14 mouse cellular contexts compared by ENCODE assay signal in the genomic region with DNA sequence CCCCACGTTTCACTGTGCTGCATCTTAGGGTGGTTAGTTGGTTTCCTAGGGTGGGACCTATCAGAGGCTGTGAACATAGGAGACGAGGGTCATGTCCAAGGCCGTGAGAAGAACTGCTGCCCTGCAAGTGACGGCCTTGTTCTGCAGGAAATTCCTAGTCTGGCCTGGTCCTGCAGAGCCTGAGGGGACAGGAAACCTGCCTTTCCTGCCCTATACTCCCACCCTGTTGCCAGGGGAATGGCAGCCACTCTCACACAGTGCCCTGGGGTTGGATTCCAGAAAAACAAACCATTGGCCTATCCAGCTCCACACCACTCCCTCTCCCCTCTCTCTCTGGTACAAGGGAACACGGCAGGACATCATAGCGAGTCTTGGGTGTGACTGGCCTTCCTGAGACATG. TPM values are rescaled to one million over a fixed set of nuclear protein-coding genes. Genes with fewer than 3 reads are reported as not detected.
DNase-seq lines count a peak whose midpoint lies in the region; ATAC-seq and TF ChIP-seq lines count a peak whose summit lies in the region.
"Had no signal": no experiment of that assay in that cellular context is flagged by ENCODE, and none has a peak within 500 bp of the region (broad histone marks: within the 10 kb centered on the region; RNA-seq: fewer than 3 reads in every experiment).

No protein-coding gene starts in this region.

- H3K4me2 ChIP-seq in kidney, embryonic 14.5 days (replicated peaks; ENCODE audit: low read depth, low read length): no peak overlapping the region
- no peak overlapping the region for H3K4me2 ChIP-seq in heart, postnatal 0 days (ENCODE audit: low read depth, low read length)
- H3K4me2 ChIP-seq in liver, postnatal 0 days (ENCODE audit: low read depth, low read length): no peak overlapping the region
- no peak overlapping the region for H3K4me2 ChIP-seq in forebrain, embryonic 14.5 days (ENCODE audit: low read length)
- H3K4me2 ChIP-seq: embryonic facial prominence, embryonic 15.5 days had no signal

- no peaks in the 10 kb centered on the region for H3K27me3 ChIP-seq in kidney, embryonic 14.5 days (ENCODE audit: control insufficient read depth, insufficient read depth, low read length)
- H3K27me3 ChIP-seq in heart, adult 2 months (ENCODE audit: control insufficient read depth, insufficient read depth, low read length): no peaks in the 10 kb centered on the region
- H3K27me3 ChIP-seq in heart, postnatal 0 days (ENCODE audit: control insufficient read depth, insufficient read depth, low read length): no peaks in the 10 kb centered on the region
- H3K27me3 ChIP-seq in liver, postnatal 0 days (ENCODE audit: insufficient read depth, low read length): no peaks in the 10 kb centered on the region
- H3K27me3 ChIP-seq in forebrain, embryonic 14.5 days (replicated peaks; ENCODE audit: control insufficient read depth, insufficient read depth, low read length): no peaks in the 10 kb centered on the region
- H3K27me3 ChIP-seq: embryonic facial prominence, embryonic 15.5 days had no signal

- H3K4me3 ChIP-seq in kidney, embryonic 14.5 days (ENCODE audit: low read length): no peak overlapping the region
- no peak overlapping the region for H3K4me3 ChIP-seq in heart, adult 2 months
- H3K4me3 ChIP-seq in heart, postnatal 0 days (ENCODE audit: low read depth, low read length): no peak overlapping the region
- H3K4me3 ChIP-seq in liver, postnatal 0 days (ENCODE audit: low read depth, low read length): no peak overlapping the region
- no peak overlapping the region for H3K4me3 ChIP-seq in forebrain, embryonic 14.5 days (ENCODE audit: low read depth, low read length)
- H3K4me3 ChIP-seq: embryonic facial prominence, embryonic 15.5 days had no signal

- 0 out of 2 replicates have a peak, but pooled peaks have one; percentile 32 for ATAC-seq in kidney, embryonic 14.5 days (ENCODE audit: low FRiP score, low TSS enrichment)
- ATAC-seq in heart, postnatal 0 days (ENCODE audit: insufficient read depth, low read depth): peak; percentile 85
- ATAC-seq in liver, postnatal 0 days: no peak
- ATAC-seq in forebrain, embryonic 14.5 days: no peak
- ATAC-seq in monocyte, adult 5-6 weeks (replicated peaks; ENCODE audit: insufficient number of reproducible peaks, low FRiP score, low TSS enrichment, poor library complexity, severe bottlenecking): no peak
- ATAC-seq: CD4-positive, CD25-positive, alpha-beta regulatory T cell, adult 4 months; forebrain, postnatal 0 days; hindbrain, postnatal 0 days had no signal

- WGBS in kidney, embryonic 14.5 days: 59% methylated on average over 6 of the region's 6 CpGs
- WGBS in heart, adult 2 months: 56% methylated on average over 6 of the region's 6 CpGs
- 67% methylated on average over 6 of the region's 6 CpGs for WGBS in heart, postnatal 0 days
- WGBS in liver, postnatal 0 days (ENCODE audit: insufficient replicate concordance): 56% methylated on average over 6 of the region's 6 CpGs
- 88% methylated on average over 6 of the region's 6 CpGs for WGBS in forebrain, embryonic 14.5 days

- H3K9ac ChIP-seq in kidney, embryonic 14.5 days (ENCODE audit: low read depth, low read length): no peak overlapping the region
- no peak overlapping the region for H3K9ac ChIP-seq in heart, adult 2 months (ENCODE audit: low read depth, low read length)
- no peak overlapping the region for H3K9ac ChIP-seq in heart, postnatal 0 days (replicated peaks; ENCODE audit: low read depth, low read length)
- H3K9ac ChIP-seq in liver, postnatal 0 days (replicated peaks): no peak overlapping the region
- H3K9ac ChIP-seq in forebrain, embryonic 14.5 days (ENCODE audit: low read length): no peak overlapping the region
- H3K9ac ChIP-seq: embryonic facial prominence, embryonic 15.5 days; forebrain, postnatal 0 days had no signal

- peak; percentile 88 for TF ChIP-seq EP300 in heart, adult 2 months (IDR thresholded peaks at IDR 0.05; ENCODE audit: insufficient read depth, low read depth, low read length)
- TF ChIP-seq EP300 in heart, postnatal 0 days (IDR thresholded peaks at IDR 0.05; ENCODE audit: low read depth): no peak
- no peak for TF ChIP-seq EP300 in liver, postnatal 0 days (IDR thresholded peaks at IDR 0.05; ENCODE audit: low read depth)

- H3K4me1 ChIP-seq in kidney, embryonic 14.5 days (ENCODE audit: control insufficient read depth, insufficient read depth, low read length): peaks cover 6% of the 10 kb centered on the region; the same call in 1 of the 2 replicates
- H3K4me1 ChIP-seq in heart, adult 2 months (ENCODE audit: control insufficient read depth, insufficient read depth, low read length): peaks cover 3% of the 10 kb centered on the region
- no peaks in the 10 kb centered on the region for H3K4me1 ChIP-seq in heart, postnatal 0 days (ENCODE audit: control insufficient read depth, insufficient read depth)
- peaks cover 13% of the 10 kb centered on the region for H3K4me1 ChIP-seq in liver, postnatal 0 days (ENCODE audit: insufficient read depth)
- H3K4me1 ChIP-seq in forebrain, embryonic 14.5 days (ENCODE audit: control insufficient read depth, insufficient read depth, low read length): no peaks in the 10 kb centered on the region

- TF ChIP-seq POLR2A in heart, adult 2 months (IDR thresholded peaks at IDR 0.05; ENCODE audit: insufficient read depth, low read depth, low read length): 0 out of 2 replicates have a peak, but pooled peaks have one; percentile 14

- intact Hi-C loops in heart, adult 2 months (cut with DNase I): no loop called here

- H3K79me2 ChIP-seq in heart, adult 2 months (replicated peaks; ENCODE audit: control insufficient read depth, insufficient read depth, low read length): no peaks in the 10 kb centered on the region

- H3K36me3 ChIP-seq in kidney, embryonic 14.5 days (ENCODE audit: control insufficient read depth, insufficient read depth, low read length): no peaks in the 10 kb centered on the region
- H3K36me3 ChIP-seq in heart, adult 2 months (ENCODE audit: control insufficient read depth, insufficient read depth, low read length): no peaks in the 10 kb centered on the region
- H3K36me3 ChIP-seq in heart, postnatal 0 days (replicated peaks; ENCODE audit: control insufficient read depth, insufficient read depth, low read length): no peaks in the 10 kb centered on the region
- H3K36me3 ChIP-seq in liver, postnatal 0 days (replicated peaks; ENCODE audit: insufficient read depth, low read length): no peaks in the 10 kb centered on the region
- H3K36me3 ChIP-seq in forebrain, embryonic 14.5 days (ENCODE audit: control insufficient read depth, insufficient read depth, low read length): no peaks in the 10 kb centered on the region
- H3K36me3 ChIP-seq: embryonic facial prominence, embryonic 15.5 days had no signal

- no peaks in the 10 kb centered on the region for H3K9me3 ChIP-seq in kidney, embryonic 14.5 days (ENCODE audit: control insufficient read depth, low read length)
- H3K9me3 ChIP-seq in heart, postnatal 0 days (replicated peaks; ENCODE audit: control insufficient read depth, low read length): no peaks in the 10 kb centered on the region
- H3K9me3 ChIP-seq in liver, postnatal 0 days (ENCODE audit: low read length): no peaks in the 10 kb centered on the region
- H3K9me3 ChIP-seq in forebrain, embryonic 14.5 days (replicated peaks; ENCODE audit: control insufficient read depth, low read length): no peaks in the 10 kb centered on the region
- H3K9me3 ChIP-seq: embryonic facial prominence, embryonic 15.5 days had no signal

- no peak overlapping the region for H3K27ac ChIP-seq in kidney, embryonic 14.5 days (ENCODE audit: low read depth, low read length)
- peak overlapping the region; percentile 57 for H3K27ac ChIP-seq in heart, adult 2 months
- 0 out of 2 replicates have a peak overlapping the region, but pooled peaks have one; percentile 30 for H3K27ac ChIP-seq in heart, postnatal 0 days (ENCODE audit: low read depth)
- peak overlapping the region; percentile 41; the same call in 1 of the 2 replicates for H3K27ac ChIP-seq in liver, postnatal 0 days (ENCODE audit: low read depth)
- H3K27ac ChIP-seq in forebrain, embryonic 14.5 days (ENCODE audit: low read depth, low read length): no peak overlapping the region
- H3K27ac ChIP-seq: embryonic facial prominence, embryonic 15.5 days; hindbrain, postnatal 0 days had no signal

- DNase-seq in kidney, adult 18-20 months: no peak
- DNase-seq in heart, adult 2 months: peak; percentile 46 to 60
- no peak for DNase-seq in heart, postnatal 0 days (ENCODE audit: low spot score)
- DNase-seq in liver, postnatal 0 days: no peak
- no peak for DNase-seq in forebrain, embryonic 14.5 days (ENCODE audit: low spot score)
- DNase-seq in ovary, postnatal 10 days (ENCODE audit: low spot score): no peak
- DNase-seq: cerebellum, postnatal 14 days; forebrain, postnatal 0 days; left cerebral cortex, postnatal 4 days had no signal

- TF ChIP-seq CTCF in heart, adult 2 months (IDR thresholded peaks at IDR 0.05): no peak
- TF ChIP-seq CTCF in heart, postnatal 0 days (IDR thresholded peaks at IDR 0.05; ENCODE audit: low read depth): no peak
- no peak for TF ChIP-seq CTCF in liver, postnatal 0 days (IDR thresholded peaks at IDR 0.05; ENCODE audit: low read depth)

RNA-seq across cellular contexts. Expression of a gene that starts 44.1 kb away (rescaled TPM):
- polyA plus RNA-seq in kidney, embryonic 14.5 days (2014; fragmentation: Nextera tagmentation; extraction: Ambion mirVana): 140 and 337 TPM in 2 replicates
- total RNA-seq in heart, adult 2 months (2021): 100 to 1,000 TPM; 366 to 372 TPM
- 314 and 519 TPM in 2 replicates for polyA plus RNA-seq in heart, adult 2 months (2012; rRNA removed)
- 365 and 397 TPM in 2 replicates for total RNA-seq in heart, postnatal 0 days (2014; rRNA removed; ENCODE audit: low replicate concordance)
- polyA plus RNA-seq in heart, postnatal 0 days (2015; fragmentation: Nextera tagmentation; extraction: Ambion mirVana): 356 and 358 TPM in 2 replicates
- 125 and 128 TPM in 2 replicates for polyA plus RNA-seq in liver, postnatal 0 days (2015; fragmentation: Nextera tagmentation; extraction: Ambion mirVana)
- polyA plus RNA-seq in forebrain, embryonic 14.5 days (2014; fragmentation: Nextera tagmentation; extraction: Ambion mirVana): 192 and 199 TPM in 2 replicates
- total RNA-seq in monocyte, adult 5-6 weeks (2017): 314 to 883 TPM (median 672 TPM) in 3 replicates

Comparison
In these comparisons a context has a peak if more than half of its experiments do, and no peak if none do; other contexts are left out.
1. DNase-seq: peak in heart, adult 2 months (2 of 2); none in kidney, adult 18-20 months (single experiment), heart, postnatal 0 days (single experiment), liver, postnatal 0 days (single experiment), forebrain, embryonic 14.5 days (single experiment) and ovary, postnatal 10 days (single experiment).
2. ATAC-seq: peak in kidney, embryonic 14.5 days (single experiment) and heart, postnatal 0 days (single experiment); none in liver, postnatal 0 days (single experiment), forebrain, embryonic 14.5 days (single experiment) and monocyte, adult 5-6 weeks (single experiment).
3. H3K27ac ChIP-seq: peak in heart, adult 2 months (single experiment), heart, postnatal 0 days (single experiment) and liver, postnatal 0 days (single experiment); none in kidney, embryonic 14.5 days (single experiment) and forebrain, embryonic 14.5 days (single experiment).